Mouse (Mus musculus): ENCODE measurements around the gene Adat1. TPM values are rescaled to one million over a fixed set of nuclear protein-coding genes. Genes with fewer than 3 reads are reported as not detected.

The Adat1 gene
- polyA plus RNA-seq, 1 experiment from 2014 or later, result 1.8 TPM

- TF ChIP-seq CTCF (IDR thresholded peaks at IDR 0.05; ENCODE audit: low read depth) (no peak), EP300 (IDR thresholded peaks at IDR 0.05; ENCODE audit: low read depth) (no peak)
- H3K9ac ChIP-seq (replicated peaks), result no peak overlapping the region
- no peak overlapping the region for H3K4me2 ChIP-seq (ENCODE audit: low read depth, low read length)
- H3K36me3 ChIP-seq (replicated peaks; ENCODE audit: insufficient read depth, low read length), result no peaks in the 10 kb centered on the region
- ATAC-seq (no peak), DNase-seq (no peak)
- H3K9me3 ChIP-seq (ENCODE audit: low read length), result no peaks in the 10 kb centered on the region
- H3K27ac ChIP-seq (ENCODE audit: low read depth), result no peak overlapping the region
- WGBS (ENCODE audit: insufficient replicate concordance), result 71% methylated on average over 7 of the region's 7 CpGs
- H3K27me3 ChIP-seq (ENCODE audit: insufficient read depth, low read length), result no peaks in the 10 kb centered on the region
- H3K4me1 ChIP-seq (ENCODE audit: insufficient read depth), result no peaks in the 10 kb centered on the region
- H3K4me3 ChIP-seq (ENCODE audit: low read depth, low read length), result no peak overlapping the region
Measured at GRCm38 (mm10) chr8:111964849-111965561, 27.1 kb downstream of the Adat1 start.

- TF ChIP-seq EP300 (IDR thresholded peaks at IDR 0.05; ENCODE audit: low read depth), result no peak
- no peak for TF ChIP-seq CTCF (IDR thresholded peaks at IDR 0.05; ENCODE audit: low read depth)
- H3K9ac ChIP-seq (replicated peaks), result no peak overlapping the region
- H3K27me3 ChIP-seq (ENCODE audit: insufficient read depth, low read length), result no peaks in the 10 kb centered on the region
- DNase-seq (no peak), ATAC-seq (no peak)
- no peaks in the 10 kb centered on the region for H3K36me3 ChIP-seq (replicated peaks; ENCODE audit: insufficient read depth, low read length)
- no peak overlapping the region for H3K4me2 ChIP-seq (ENCODE audit: low read depth, low read length)
- H3K4me3 ChIP-seq (ENCODE audit: low read depth, low read length), result no peak overlapping the region
- H3K4me1 ChIP-seq (ENCODE audit: insufficient read depth), result no peaks in the 10 kb centered on the region
- H3K27ac ChIP-seq (ENCODE audit: low read depth), result no peak overlapping the region
- 64% methylated on average over 5 of the region's 5 CpGs for WGBS (ENCODE audit: insufficient replicate concordance)
- no peaks in the 10 kb centered on the region for H3K9me3 ChIP-seq (ENCODE audit: low read length)
Measured at GRCm38 (mm10) chr8:111964351-111964750, 27.8 kb downstream of the Adat1 start.

- H3K4me2 ChIP-seq (ENCODE audit: low read depth, low read length), result no peak overlapping the region
- TF ChIP-seq CTCF (IDR thresholded peaks at IDR 0.05; ENCODE audit: low read depth) (no peak), EP300 (IDR thresholded peaks at IDR 0.05; ENCODE audit: low read depth) (no peak)
- no peaks in the 10 kb centered on the region for H3K9me3 ChIP-seq (ENCODE audit: low read length)
- H3K36me3 ChIP-seq (replicated peaks; ENCODE audit: insufficient read depth, low read length), result no peaks in the 10 kb centered on the region
- H3K4me1 ChIP-seq (ENCODE audit: insufficient read depth), result no peaks in the 10 kb centered on the region
- ATAC-seq (no peak), DNase-seq (no peak)
- 93% methylated on average over 4 of the region's 4 CpGs for WGBS (ENCODE audit: insufficient replicate concordance)
- no peak overlapping the region for H3K27ac ChIP-seq (ENCODE audit: low read depth)
- no peak overlapping the region for H3K9ac ChIP-seq (replicated peaks)
- no peak overlapping the region for H3K4me3 ChIP-seq (ENCODE audit: low read depth, low read length)
- H3K27me3 ChIP-seq (ENCODE audit: insufficient read depth, low read length), result no peaks in the 10 kb centered on the region
Measured at GRCm38 (mm10) chr8:111963546-111963945, 28.6 kb downstream of the Adat1 start.

GRCm38 (mm10) chr8:111963091-111963490 lies 29.0 kb downstream of the Adat1 start:
- no peak for ATAC-seq
- 82% methylated on average over 10 of the region's 10 CpGs for WGBS (ENCODE audit: insufficient replicate concordance)
- no peaks in the 10 kb centered on the region for H3K36me3 ChIP-seq (replicated peaks; ENCODE audit: insufficient read depth, low read length)
- no peak for DNase-seq
- H3K9me3 ChIP-seq (ENCODE audit: low read length), result no peaks in the 10 kb centered on the region
- H3K27me3 ChIP-seq (ENCODE audit: insufficient read depth, low read length), result no peaks in the 10 kb centered on the region
- H3K9ac ChIP-seq (replicated peaks), result no peak overlapping the region
- no peak overlapping the region for H3K27ac ChIP-seq (ENCODE audit: low read depth)
- no peak overlapping the region for H3K4me2 ChIP-seq (ENCODE audit: low read depth, low read length)
- TF ChIP-seq EP300 (IDR thresholded peaks at IDR 0.05; ENCODE audit: low read depth) (no peak), CTCF (IDR thresholded peaks at IDR 0.05; ENCODE audit: low read depth) (no peak)
- H3K4me3 ChIP-seq (ENCODE audit: low read depth, low read length), result no peak overlapping the region
- H3K4me1 ChIP-seq (ENCODE audit: insufficient read depth), result no peaks in the 10 kb centered on the region

GRCm38 (mm10) chr8:111962589-111962988 lies 29.5 kb downstream of the Adat1 start:
- Histone ChIP-seq H3K27me3 (ENCODE audit: insufficient read depth, low read length) (no peaks in the 10 kb centered on the region), H3K27ac (ENCODE audit: low read depth) (no peak overlapping the region), H3K9ac (replicated peaks) (no peak overlapping the region), H3K4me2 (ENCODE audit: low read depth, low read length) (no peak overlapping the region), H3K4me3 (ENCODE audit: low read depth, low read length) (no peak overlapping the region), H3K36me3 (replicated peaks; ENCODE audit: insufficient read depth, low read length) (no peaks in the 10 kb centered on the region), H3K9me3 (ENCODE audit: low read length) (no peaks in the 10 kb centered on the region), H3K4me1 (ENCODE audit: insufficient read depth) (no peaks in the 10 kb centered on the region)
- no peak for TF ChIP-seq EP300 (IDR thresholded peaks at IDR 0.05; ENCODE audit: low read depth)
- ATAC-seq (no peak), DNase-seq (no peak)
- WGBS (ENCODE audit: insufficient replicate concordance), result 87% methylated on average over 1 of the region's 1 CpGs

- WGBS (ENCODE audit: insufficient replicate concordance), result 78% methylated on average over 3 of the region's 3 CpGs
- DNase-seq, result no peak
- no peak for TF ChIP-seq EP300 (IDR thresholded peaks at IDR 0.05; ENCODE audit: low read depth)
- TF ChIP-seq CTCF (IDR thresholded peaks at IDR 0.05; ENCODE audit: low read depth), result no peak
- Histone ChIP-seq H3K9ac (replicated peaks) (no peak overlapping the region), H3K9me3 (ENCODE audit: low read length) (no peaks in the 10 kb centered on the region), H3K27ac (ENCODE audit: low read depth) (no peak overlapping the region), H3K27me3 (ENCODE audit: insufficient read depth, low read length) (no peaks in the 10 kb centered on the region), H3K4me2 (ENCODE audit: low read depth, low read length) (no peak overlapping the region), H3K36me3 (replicated peaks; ENCODE audit: insufficient read depth, low read length) (peaks cover 10% of the 10 kb centered on the region; the same call in 1 of the 2 replicates), H3K4me1 (ENCODE audit: insufficient read depth) (no peaks in the 10 kb centered on the region), H3K4me3 (ENCODE audit: low read depth, low read length) (no peak overlapping the region)
- ATAC-seq, result no peak
Measured at GRCm38 (mm10) chr8:111961330-111961729, 30.8 kb downstream of the Adat1 start.
